Comparison of ENCODE assay signal across 8 mouse cellular contexts in the genomic region with DNA sequence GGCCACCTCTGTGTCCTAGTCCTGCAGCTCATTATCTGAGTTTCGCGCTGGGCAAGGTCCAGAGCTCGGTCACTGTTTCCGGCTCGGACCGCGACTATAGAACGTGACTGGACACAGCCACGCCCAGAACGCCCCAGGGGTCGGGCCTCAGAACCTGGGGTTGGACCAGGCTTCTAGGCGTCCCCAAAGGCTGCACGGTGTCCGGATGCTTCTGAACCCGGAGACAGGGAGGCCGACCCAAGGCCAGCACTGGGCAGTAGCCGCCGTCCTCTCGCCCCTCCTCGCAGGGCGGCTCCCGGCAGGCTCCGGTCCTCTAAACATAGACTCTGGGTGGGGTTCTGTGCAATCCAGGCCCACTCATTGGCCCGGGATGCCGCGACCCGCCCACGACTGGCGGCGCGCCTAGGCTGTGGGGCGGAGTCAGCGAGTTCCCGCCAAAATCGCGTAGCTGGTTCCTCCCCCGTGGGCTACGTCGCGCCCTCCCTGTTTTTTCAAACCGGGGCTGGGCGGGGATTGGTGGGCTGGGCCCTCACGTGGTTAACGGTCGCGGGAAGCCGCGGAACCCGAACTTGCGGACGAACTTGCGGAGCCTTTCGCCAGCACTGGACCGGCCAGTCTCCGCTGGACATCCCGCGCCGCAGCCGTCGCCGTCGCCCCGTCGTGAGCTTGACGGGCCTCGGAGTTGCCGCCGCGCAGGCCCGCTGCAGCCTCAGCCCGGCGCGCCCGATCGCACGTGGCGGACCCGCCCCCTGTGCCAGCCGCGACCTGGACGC. TPM values are rescaled to one million over a fixed set of nuclear protein-coding genes. Genes with fewer than 3 reads are reported as not detected.
DNase-seq lines count a peak whose midpoint lies in the region; ATAC-seq and TF ChIP-seq lines count a peak whose summit lies in the region.

Gene Wee1 (plus strand): TSS at position 531 of the 773 bp plus-strand sequence.

- peak within 1 kb of the TSS; percentile 99 for H3K9ac ChIP-seq in heart, embryonic 13.5 days
- H3K9ac ChIP-seq in liver, embryonic 12.5 days, result peak within 1 kb of the TSS; percentile 94
- peak within 1 kb of the TSS; percentile 77 for H3K9ac ChIP-seq in stomach, embryonic 15.5 days

- peak; percentile 98 for ATAC-seq in heart, embryonic 13.5 days (ENCODE audit: extremely low read depth, insufficient number of reproducible peaks, low FRiP score, low TSS enrichment)
- peak; percentile 96 for ATAC-seq in liver, embryonic 12.5 days
- peak; percentile 98 for ATAC-seq in stomach, embryonic 15.5 days (ENCODE audit: insufficient read depth, low FRiP score, low read depth)

- no peaks in the 10 kb centered on the region for H3K9me3 ChIP-seq in erythroblast, embryonic 14.5 days (ENCODE audit: control insufficient read depth, low read length)
- no peaks in the 10 kb centered on the region for H3K9me3 ChIP-seq in heart, embryonic 13.5 days
- H3K9me3 ChIP-seq in liver, embryonic 12.5 days (replicated peaks), result no peaks in the 10 kb centered on the region
- H3K9me3 ChIP-seq in stomach, embryonic 15.5 days, result no peaks in the 10 kb centered on the region

- peak within 1 kb of the TSS; percentile 98 for H3K27ac ChIP-seq in heart, embryonic 13.5 days (replicated peaks)
- H3K27ac ChIP-seq in liver, embryonic 12.5 days, result peak within 1 kb of the TSS; percentile 94
- H3K27ac ChIP-seq in stomach, embryonic 15.5 days, result peak within 1 kb of the TSS; percentile 96

- peak within 1 kb of the TSS; percentile 78 for H3K4me3 ChIP-seq in C2C12 (ENCODE audit: insufficient read depth, poor library complexity, severe bottlenecking)
- H3K4me3 ChIP-seq in erythroblast, embryonic 14.5 days (replicated peaks), result peak within 1 kb of the TSS; percentile 99
- peak within 1 kb of the TSS; percentile 99 for H3K4me3 ChIP-seq in heart, embryonic 13.5 days
- H3K4me3 ChIP-seq in liver, embryonic 12.5 days, result peak within 1 kb of the TSS; percentile 96
- H3K4me3 ChIP-seq in stomach, embryonic 15.5 days (replicated peaks), result peak within 1 kb of the TSS; percentile 91

- TF ChIP-seq POLR2A in brain, embryonic 14.5 days (IDR thresholded peaks at IDR 0.05; ENCODE audit: borderline replicate concordance, extremely low read depth, insufficient read depth, insufficient read length, poor library complexity, severe bottlenecking), result peak; percentile 53; the same call in 1 of the 2 replicates

- H3K36me3 ChIP-seq in C2C12 (ENCODE audit: control insufficient read depth, insufficient read depth), result peaks cover 19% of the 10 kb centered on the region
- H3K36me3 ChIP-seq in erythroblast, embryonic 14.5 days (ENCODE audit: control insufficient read depth), result peaks cover 26% of the 10 kb centered on the region
- peaks cover 9% of the 10 kb centered on the region for H3K36me3 ChIP-seq in heart, embryonic 13.5 days
- H3K36me3 ChIP-seq in liver, embryonic 12.5 days, result peaks cover 12% of the 10 kb centered on the region
- H3K36me3 ChIP-seq in stomach, embryonic 15.5 days, result no peaks in the 10 kb centered on the region

- H3K4me2 ChIP-seq in heart, embryonic 13.5 days, result peak within 1 kb of the TSS; percentile 85
- peak within 1 kb of the TSS; percentile 83 for H3K4me2 ChIP-seq in liver, embryonic 12.5 days
- peak within 1 kb of the TSS; percentile 73 for H3K4me2 ChIP-seq in stomach, embryonic 15.5 days

- no peaks in the 10 kb centered on the region for H3K27me3 ChIP-seq in C2C12 (ENCODE audit: control insufficient read depth, insufficient read depth, insufficient read length)
- H3K27me3 ChIP-seq in erythroblast, embryonic 14.5 days (ENCODE audit: control insufficient read depth), result no peaks in the 10 kb centered on the region
- no peaks in the 10 kb centered on the region for H3K27me3 ChIP-seq in heart, embryonic 13.5 days (replicated peaks)
- H3K27me3 ChIP-seq in liver, embryonic 12.5 days (replicated peaks), result no peaks in the 10 kb centered on the region
- no peaks in the 10 kb centered on the region for H3K27me3 ChIP-seq in stomach, embryonic 15.5 days (replicated peaks)

- under 1% methylated on average over 81 of the region's 81 CpGs for WGBS in heart, embryonic 13.5 days
- under 1% methylated on average over 81 of the region's 81 CpGs for WGBS in liver, embryonic 12.5 days (ENCODE audit: insufficient replicate concordance)
- under 1% methylated on average over 71 of the region's 81 CpGs for WGBS in stomach, embryonic 15.5 days

- peaks cover 42% of the 10 kb centered on the region for H3K79me3 ChIP-seq in C2C12 (ENCODE audit: low read depth)

- H3K4me1 ChIP-seq in erythroblast, embryonic 14.5 days (ENCODE audit: control insufficient read depth), result peaks cover 38% of the 10 kb centered on the region
- H3K4me1 ChIP-seq in heart, embryonic 13.5 days, result peaks cover 57% of the 10 kb centered on the region
- peaks cover 27% of the 10 kb centered on the region for H3K4me1 ChIP-seq in liver, embryonic 12.5 days
- H3K4me1 ChIP-seq in stomach, embryonic 15.5 days, result peaks cover 6% of the 10 kb centered on the region; the same call in 1 of the 2 replicates

- peak; percentile 99 for DNase-seq in brain, embryonic 14.5 days (ENCODE audit: low read depth)
- peak; percentile 99 for DNase-seq in kidney, postnatal 10 days
- peak; percentile 97 to 98 for DNase-seq in natural killer cell, adult 2 months (ENCODE audit: low spot score in 2 of 2)

- H3ac ChIP-seq in C2C12 (ENCODE audit: control insufficient read depth, insufficient read length, low read depth), result peak within 1 kb of the TSS; percentile 69

- peaks cover 46% of the 10 kb centered on the region for H3K79me2 ChIP-seq in C2C12 (ENCODE audit: control insufficient read depth, insufficient read depth)

- no peak for TF ChIP-seq CTCF in C2C12 (IDR thresholded peaks at IDR 0.05; ENCODE audit: control insufficient read depth, insufficient read depth, insufficient read length)
- TF ChIP-seq CTCF in brain, embryonic 14.5 days (IDR thresholded peaks at IDR 0.05; ENCODE audit: borderline replicate concordance, extremely low read depth, insufficient read depth, insufficient read length), result no peak

TF ChIP-seq in C2C12, 6 proteins besides CTCF, POLR2A, EP300 and RAD21:
- TF ChIP-seq FOSL1 (IDR thresholded peaks at IDR 0.05; ENCODE audit: insufficient read depth, low read length, poor library complexity, severe bottlenecking) (no peak), MAX (IDR thresholded peaks at IDR 0.05) (peak; percentile 79), USF1 (IDR thresholded peaks at IDR 0.05; ENCODE audit: low read depth) (peak; percentile 92), CEBPB (IDR thresholded peaks at IDR 0.05; ENCODE audit: low read depth) (no peak), MYOD1 (IDR thresholded peaks at IDR 0.05; ENCODE audit: control insufficient read depth, insufficient read length, low read depth) (no peak), MYOG (IDR thresholded peaks at IDR 0.05; ENCODE audit: control insufficient read depth, extremely low read depth, insufficient read length) (no peak)

RNA-seq across cellular contexts. Expression of gene Wee1, which starts in this region (rescaled TPM):
- polyA plus RNA-seq in C2C12 (2012; fragmentation: generic; extraction: Trizol), result 15.8 TPM
- polyA plus RNA-seq in brain, embryonic 14.5 days (2012; rRNA removed), result 10.3 and 14.2 TPM in 2 replicates
- polyA plus RNA-seq in erythroblast, embryonic 14.5 days (2012), result 0.69 and 1.1 TPM in 2 replicates
- 21.8 and 23.7 TPM in 2 replicates for polyA plus RNA-seq in heart, embryonic 13.5 days (2015; fragmentation: Nextera tagmentation; extraction: Ambion mirVana)
- polyA plus RNA-seq in liver, embryonic 12.5 days (2016; fragmentation: Nextera tagmentation; extraction: Ambion mirVana), result 23.6 and 24.9 TPM in 2 replicates
- 30.1 and 34.7 TPM in 2 replicates for polyA plus RNA-seq in stomach, embryonic 15.5 days (2015; fragmentation: Nextera tagmentation; extraction: Ambion mirVana)

Comparison
In these comparisons a context has a peak if more than half of its experiments do, and no peak if none do; other contexts are left out.
1. Peak in every context shown above with its lines: DNase-seq, ATAC-seq, H3K4me3 ChIP-seq and H3K27ac ChIP-seq.